Mouse (Mus musculus) kidney, postnatal 14 days (tissue): ENCODE measurements around the gene Nat8f2.

ENCODE experiments used
- DNase-seq: peaks from one replicate; pipeline ENCODE4 v3.0.0; 2022; ENCODE audit warnings: mixed read lengths

Gene Nat8f2

GRCm38 (mm10) chr6:85822286-85822685 is 46.7 kb downstream of the Nat8f2 start:
- no peak for DNase-seq

DNA sequence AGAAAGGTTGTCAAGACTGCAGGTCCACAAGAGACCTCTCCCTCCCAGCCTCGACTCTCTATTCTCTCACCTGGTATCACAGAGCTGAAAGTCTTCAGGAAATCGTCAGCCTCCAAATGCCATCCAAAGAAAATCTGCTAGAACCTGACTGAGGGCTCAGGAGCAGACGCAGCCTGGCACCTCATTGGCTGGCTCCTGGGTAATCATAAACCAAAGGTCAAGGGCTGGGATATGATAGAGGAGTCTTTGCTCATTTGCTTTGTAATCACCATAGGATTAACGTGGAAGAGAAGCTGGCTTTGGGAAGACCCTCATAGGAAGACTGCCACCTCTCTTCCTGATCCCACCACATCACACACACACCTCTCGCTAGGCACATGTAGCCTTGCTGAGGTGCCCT is 48.1 kb downstream of the Nat8f2 start, which contains the start of the genes Nat8f6 and Nat8f5:
Gene Nat8f6, minus strand, starts transcription at position 118 of the 400 bp plus-strand sequence.
Gene Nat8f5, minus strand, starts transcription at position 136 of the 400 bp plus-strand sequence.
- DNase-seq: no peak

GRCm38 (mm10) chr6:85818338-85818737 is 50.6 kb downstream of the Nat8f2 start:
- DNase-seq: no peak
